Mouse (Mus musculus) thymus, adult 2 months (tissue): ENCODE measurements at regions not wholly inside any gene's neighbourhood (a gene's known extent, or its start where the extent isn't known, plus 50 kb on each side); places are given as distances from the start of the nearest gene placed in this dataset.

Experiments used
- CTCF ChIP-seq: fragments of 200-500 bp; IDR thresholded peaks from 2 replicates; pipeline ENCODE4 v1.5.1; 2012; ENCODE audit warnings: mild to moderate bottlenecking, control low read depth, low read length, moderate library complexity, borderline replicate concordance; ENCODE audit not compliant: control insufficient read depth, poor library complexity, insufficient read depth; ENCODE audit errors: extremely low read depth
- POLR2A ChIP-seq: fragments of 200-500 bp; IDR thresholded peaks from 2 replicates; pipeline ENCODE4 v1.6.1; 2012; ENCODE audit warnings: mild to moderate bottlenecking, low read length, control low read depth, moderate library complexity; ENCODE audit not compliant: control insufficient read depth, poor library complexity, insufficient read depth; ENCODE audit errors: extremely low read depth

DNA sequence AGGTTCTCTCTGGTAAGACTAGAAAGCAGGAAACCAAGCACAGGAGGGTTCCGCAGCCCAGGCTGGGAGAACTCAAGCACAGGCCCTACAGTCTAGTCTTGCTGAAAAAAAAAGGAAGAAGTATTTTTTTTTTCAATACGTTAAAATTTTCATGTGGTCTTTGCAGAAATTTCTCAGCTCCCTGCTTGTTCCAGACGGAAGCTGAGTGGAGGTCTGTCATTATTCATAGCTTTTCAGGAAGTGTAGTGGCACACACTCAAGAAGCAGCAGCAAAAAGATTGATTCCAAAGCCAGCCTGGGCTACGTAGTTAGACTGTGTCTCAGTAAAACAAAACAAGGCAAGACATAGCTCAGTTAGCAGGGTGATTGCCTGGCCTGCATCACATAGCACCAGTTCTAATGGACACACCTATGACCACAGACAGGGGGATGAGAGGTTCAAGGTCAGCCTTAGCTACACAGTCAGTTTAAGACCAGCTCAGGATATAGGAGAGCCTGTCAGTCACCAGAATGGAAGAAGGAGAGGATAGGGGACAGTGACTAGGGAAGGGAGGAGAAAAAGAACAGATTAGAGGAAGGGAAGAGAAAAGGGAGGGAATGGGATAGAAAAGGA lies 60.1 kb downstream of the H2al2a start:
- no peak for TF ChIP-seq POLR2A
- no peak for TF ChIP-seq CTCF
